Mouse (Mus musculus): ENCODE results near the gene Zfp697.
"Not testable (repeated sequence)": the region's sequence is repeated elsewhere in the genome, so short reads cannot be mapped to it uniquely, and the experiment has no call there.

DNA sequence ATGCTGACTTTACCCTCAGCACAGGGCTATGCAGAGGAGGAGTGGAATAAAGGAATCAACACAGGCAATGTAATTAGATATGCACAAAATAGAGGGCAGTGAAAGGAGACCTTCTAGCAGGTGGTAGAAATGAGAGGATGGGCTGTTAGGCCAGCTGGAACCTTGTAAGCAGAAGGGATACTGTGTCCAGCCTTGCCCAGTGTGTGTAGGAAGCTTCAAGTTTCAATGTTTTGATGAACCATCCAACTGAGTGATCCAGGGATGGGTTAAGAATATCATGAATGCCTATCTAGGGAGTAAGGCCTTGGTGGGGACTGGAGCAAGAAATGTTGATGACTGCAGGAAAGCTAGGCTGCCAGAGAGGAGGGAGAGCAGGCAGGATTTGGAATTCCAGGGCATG is 112.8 kb downstream of the Zfp697 start:
- not testable (repeated sequence) for TF ChIP-seq POLR2A, CTCF (IDR thresholded peaks at IDR 0.05; ENCODE audit: insufficient read depth, low read depth, low read length)

Measured in olfactory bulb, adult 2 months (tissue).